Mouse (Mus musculus): ENCODE measurements around the gene Trank1. TPM values are rescaled to one million over a fixed set of nuclear protein-coding genes. Genes with fewer than 3 reads are reported as not detected.

Gene Trank1
- polyA plus RNA-seq, 1 experiment from 2014 or later = 17.8 TPM

DNA sequence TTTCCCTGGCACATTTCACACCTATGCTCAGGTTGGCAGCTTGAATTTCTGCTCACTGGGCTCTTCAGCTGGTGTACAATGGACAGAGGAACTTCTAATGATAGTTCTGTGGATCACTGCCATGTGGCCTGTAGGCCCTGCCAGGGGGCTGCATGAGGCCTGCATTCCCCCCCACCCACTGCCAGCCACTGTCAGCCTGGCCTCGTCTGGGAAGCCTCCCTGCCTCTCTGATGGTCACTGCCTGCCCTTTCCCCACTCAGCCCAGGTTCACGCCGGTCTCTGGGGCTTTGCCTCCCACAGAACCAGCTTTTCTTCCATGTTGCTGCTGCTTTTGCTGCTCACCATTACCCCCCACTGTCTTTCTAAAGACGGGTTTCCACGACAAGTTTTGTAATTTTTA, 83.7 kb downstream of the Trank1 start:
- WGBS = 73% methylated on average over 5 of the region's 5 CpGs
- no peak for ATAC-seq (ENCODE audit: low read depth)

DNA sequence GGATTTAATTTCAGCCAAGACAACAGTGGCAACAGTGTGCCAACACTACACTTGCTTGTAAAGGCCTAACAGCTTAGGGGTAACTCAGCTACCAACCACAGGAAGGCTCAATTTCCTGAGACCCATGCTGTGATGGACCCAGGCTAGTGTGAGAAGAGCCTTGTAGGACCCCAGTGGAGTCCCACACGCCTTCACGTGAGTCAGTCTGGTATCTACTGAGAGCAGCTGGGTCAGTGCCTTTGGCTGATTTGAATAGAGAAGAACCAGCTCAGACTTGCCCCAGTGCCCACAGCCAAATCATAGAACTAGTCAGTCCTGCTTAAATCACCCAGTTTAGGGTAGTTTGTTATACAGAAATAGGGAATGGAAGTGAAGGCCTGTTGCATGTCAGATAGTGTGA, 86.5 kb downstream of the Trank1 start:
- Histone ChIP-seq H3K4me3 (ENCODE audit: low read depth, low read length) (no peak overlapping the region), H3K9me3 (ENCODE audit: control insufficient read depth, low read length) (no peaks in the 10 kb centered on the region), H3K9ac (replicated peaks; ENCODE audit: low read depth, low read length) (no peak overlapping the region), H3K4me2 (ENCODE audit: low read depth, low read length) (no peak overlapping the region), H3K4me1 (ENCODE audit: control insufficient read depth, insufficient read depth, low read length) (no peaks in the 10 kb centered on the region), H3K36me3 (ENCODE audit: control insufficient read depth, insufficient read depth, low read length) (no peaks in the 10 kb centered on the region), H3K27me3 (ENCODE audit: control insufficient read depth, insufficient read depth, low read length) (no peaks in the 10 kb centered on the region), H3K27ac (ENCODE audit: low read depth, low read length) (no peak overlapping the region)
- ATAC-seq (ENCODE audit: low read depth) = no peak
- WGBS = 96% methylated on average over 2 of the region's 2 CpGs

More for the DNA sequence above, 83.7 kb downstream of the Trank1 start:
- Histone ChIP-seq H3K27me3 (ENCODE audit: control insufficient read depth, insufficient read depth, low read length) (no peaks in the 10 kb centered on the region), H3K27ac (ENCODE audit: low read depth, low read length) (no peak overlapping the region), H3K4me3 (ENCODE audit: low read depth, low read length) (no peak overlapping the region), H3K36me3 (ENCODE audit: control insufficient read depth, insufficient read depth, low read length) (no peaks in the 10 kb centered on the region), H3K4me2 (ENCODE audit: low read depth, low read length) (no peak overlapping the region), H3K4me1 (ENCODE audit: control insufficient read depth, insufficient read depth, low read length) (no peaks in the 10 kb centered on the region), H3K9me3 (ENCODE audit: control insufficient read depth, low read length) (no peaks in the 10 kb centered on the region), H3K9ac (replicated peaks; ENCODE audit: low read depth, low read length) (no peak overlapping the region)

DNA sequence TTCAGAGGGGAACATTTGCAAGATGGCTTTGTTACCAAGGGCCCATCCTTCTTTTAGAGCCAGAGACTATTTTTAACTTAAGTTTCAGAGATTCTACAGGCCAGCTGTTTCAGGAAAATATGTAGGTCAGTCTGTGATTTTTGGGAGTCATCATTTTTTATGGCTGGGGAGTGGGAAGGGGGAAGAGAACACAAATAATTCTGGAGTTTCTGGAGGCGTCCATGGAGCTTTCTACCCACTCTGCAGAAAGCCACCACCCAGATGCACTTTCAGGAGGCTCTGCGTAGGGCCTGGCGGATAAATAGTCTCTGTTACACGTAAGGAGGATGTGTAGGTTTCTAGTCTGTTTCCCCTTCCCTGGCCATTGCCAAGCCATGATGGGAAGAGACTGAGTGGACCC, 88.5 kb downstream of the Trank1 start:
- H3K27ac ChIP-seq (ENCODE audit: low read depth, low read length) = no peak overlapping the region
- no peak overlapping the region for H3K4me3 ChIP-seq (ENCODE audit: low read depth, low read length)
- no peaks in the 10 kb centered on the region for H3K9me3 ChIP-seq (ENCODE audit: control insufficient read depth, low read length)
- no peaks in the 10 kb centered on the region for H3K36me3 ChIP-seq (ENCODE audit: control insufficient read depth, insufficient read depth, low read length)
- no peak overlapping the region for H3K9ac ChIP-seq (replicated peaks; ENCODE audit: low read depth, low read length)
- H3K4me1 ChIP-seq (ENCODE audit: control insufficient read depth, insufficient read depth, low read length) = no peaks in the 10 kb centered on the region
- no peak overlapping the region for H3K4me2 ChIP-seq (ENCODE audit: low read depth, low read length)
- WGBS = 86% methylated on average over 4 of the region's 4 CpGs
- no peaks in the 10 kb centered on the region for H3K27me3 ChIP-seq (ENCODE audit: control insufficient read depth, insufficient read depth, low read length)
- no peak for ATAC-seq (ENCODE audit: low read depth)

DNA sequence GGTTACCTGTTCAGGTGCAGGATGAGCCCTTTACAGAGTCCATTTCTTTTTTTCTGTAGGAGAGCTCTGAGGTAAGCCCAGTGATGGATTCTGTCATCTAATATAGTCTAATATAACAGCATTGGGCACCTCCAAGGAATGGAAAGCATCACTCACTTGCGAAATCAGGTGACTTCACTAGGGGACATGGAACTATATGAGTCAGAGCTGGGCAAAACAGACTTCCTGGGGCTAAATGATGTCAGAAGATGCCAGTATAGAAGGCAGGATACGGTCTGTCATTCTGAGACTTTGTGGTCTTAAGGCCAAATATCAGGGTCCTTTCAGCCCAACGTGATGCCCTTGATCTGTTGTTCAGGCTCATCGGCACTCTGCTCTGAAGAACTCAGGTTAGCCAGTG, 91.6 kb downstream of the Trank1 start:
- H3K4me1 ChIP-seq (ENCODE audit: control insufficient read depth, insufficient read depth, low read length) = no peaks in the 10 kb centered on the region
- H3K4me2 ChIP-seq (ENCODE audit: low read depth, low read length) = no peak overlapping the region
- H3K9ac ChIP-seq (replicated peaks; ENCODE audit: low read depth, low read length) = no peak overlapping the region
- H3K4me3 ChIP-seq (ENCODE audit: low read depth, low read length) = no peak overlapping the region
- WGBS = 88% methylated on average over 4 of the region's 4 CpGs
- H3K9me3 ChIP-seq (ENCODE audit: control insufficient read depth, low read length) = no peaks in the 10 kb centered on the region
- H3K27me3 ChIP-seq (ENCODE audit: control insufficient read depth, insufficient read depth, low read length) = no peaks in the 10 kb centered on the region
- no peaks in the 10 kb centered on the region for H3K36me3 ChIP-seq (ENCODE audit: control insufficient read depth, insufficient read depth, low read length)
- no peak for ATAC-seq (ENCODE audit: low read depth)
- H3K27ac ChIP-seq (ENCODE audit: low read depth, low read length) = no peak overlapping the region

DNA sequence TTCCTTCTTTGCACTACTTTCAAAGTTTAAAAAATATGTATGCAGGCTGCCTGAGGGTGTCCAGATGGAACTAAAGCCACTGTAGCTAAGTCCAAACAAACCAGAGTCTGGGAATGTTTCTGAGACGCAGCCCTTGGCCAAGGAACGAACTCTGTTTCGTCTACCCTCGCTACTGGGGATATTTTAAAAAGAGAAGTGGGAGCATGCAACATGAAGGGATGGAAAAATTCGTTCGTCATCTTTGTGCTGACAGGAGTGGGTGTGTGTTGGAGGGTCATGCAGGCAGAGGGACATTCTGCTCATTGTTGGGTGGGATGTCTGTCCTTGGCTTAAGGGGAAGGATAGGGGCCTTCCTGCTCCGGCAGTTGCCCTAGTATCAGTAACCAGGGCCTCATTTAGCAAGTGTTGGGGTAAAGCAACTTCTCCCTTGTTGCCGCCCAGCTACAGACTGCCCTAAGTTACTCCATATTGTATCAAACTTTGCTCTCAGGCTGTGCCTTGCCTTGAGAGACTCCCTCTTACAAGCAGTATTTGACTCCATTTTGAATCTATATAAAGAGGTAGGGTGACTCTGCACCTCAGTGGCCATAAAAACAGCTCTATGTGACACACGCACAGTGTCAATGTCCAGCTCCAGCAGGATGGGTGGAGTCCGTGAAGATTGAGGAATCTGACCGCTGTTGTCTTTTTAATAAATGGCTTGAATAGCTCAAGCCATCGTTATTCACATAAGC, 93.0 kb downstream of the Trank1 start:
- Histone ChIP-seq H3K4me2 (ENCODE audit: low read depth, low read length) (no peak overlapping the region), H3K36me3 (ENCODE audit: control insufficient read depth, insufficient read depth, low read length) (no peaks in the 10 kb centered on the region), H3K9ac (replicated peaks; ENCODE audit: low read depth, low read length) (no peak overlapping the region), H3K27ac (ENCODE audit: low read depth, low read length) (no peak overlapping the region), H3K4me1 (ENCODE audit: control insufficient read depth, insufficient read depth, low read length) (no peaks in the 10 kb centered on the region), H3K9me3 (ENCODE audit: control insufficient read depth, low read length) (no peaks in the 10 kb centered on the region), H3K4me3 (ENCODE audit: low read depth, low read length) (no peak overlapping the region), H3K27me3 (ENCODE audit: control insufficient read depth, insufficient read depth, low read length) (no peaks in the 10 kb centered on the region)
- WGBS = 86% methylated on average over 12 of the region's 12 CpGs
- no peak for ATAC-seq (ENCODE audit: low read depth)

DNA sequence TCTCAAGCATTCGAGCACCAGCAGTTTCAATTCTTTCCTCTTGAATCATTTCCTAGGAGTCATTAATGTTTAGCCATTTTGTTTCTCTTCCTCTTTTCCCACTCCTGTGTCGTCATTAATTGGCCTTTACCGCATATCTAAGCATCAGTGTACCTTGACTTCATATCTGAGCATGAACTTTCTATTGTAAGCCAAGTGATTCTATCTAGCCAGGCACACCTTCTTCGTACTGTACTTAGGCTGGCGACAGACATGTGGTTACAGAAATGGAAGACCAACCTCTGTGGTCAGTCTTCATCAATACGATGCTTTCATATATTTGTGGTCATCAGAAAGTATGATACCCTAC, 93.5 kb downstream of the Trank1 start:
- Histone ChIP-seq H3K27ac (ENCODE audit: low read depth, low read length) (no peak overlapping the region), H3K4me2 (ENCODE audit: low read depth, low read length) (no peak overlapping the region), H3K36me3 (ENCODE audit: control insufficient read depth, insufficient read depth, low read length) (no peaks in the 10 kb centered on the region), H3K27me3 (ENCODE audit: control insufficient read depth, insufficient read depth, low read length) (no peaks in the 10 kb centered on the region), H3K4me1 (ENCODE audit: control insufficient read depth, insufficient read depth, low read length) (no peaks in the 10 kb centered on the region), H3K4me3 (ENCODE audit: low read depth, low read length) (no peak overlapping the region), H3K9me3 (ENCODE audit: control insufficient read depth, low read length) (no peaks in the 10 kb centered on the region), H3K9ac (replicated peaks; ENCODE audit: low read depth, low read length) (no peak overlapping the region)
- WGBS = 85% methylated on average over 6 of the region's 6 CpGs
- no peak for ATAC-seq (ENCODE audit: low read depth)

DNA sequence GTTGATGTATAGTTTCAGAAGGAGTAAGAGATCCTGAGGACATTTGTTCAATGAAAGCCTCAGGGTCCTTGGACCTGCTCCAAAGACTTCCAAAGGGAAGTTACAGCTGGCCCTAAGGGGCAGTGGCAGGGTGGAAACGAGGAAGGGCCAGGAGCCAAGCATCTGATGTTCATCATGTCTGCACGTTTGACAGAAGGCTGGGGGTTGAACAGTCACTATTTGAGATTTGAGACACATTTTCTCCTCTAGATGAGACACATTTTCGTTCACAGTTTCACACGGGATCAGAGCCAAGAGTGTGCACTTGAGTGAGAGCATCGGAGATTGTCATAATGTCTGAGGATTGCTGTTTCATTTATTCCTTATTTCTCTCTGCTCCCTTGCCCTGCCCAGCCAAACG, 96.5 kb downstream of the Trank1 start:
- no peak overlapping the region for H3K9ac ChIP-seq (replicated peaks; ENCODE audit: low read depth, low read length)
- H3K4me2 ChIP-seq (ENCODE audit: low read depth, low read length) = no peak overlapping the region
- no peak overlapping the region for H3K27ac ChIP-seq (ENCODE audit: low read depth, low read length)
- no peaks in the 10 kb centered on the region for H3K9me3 ChIP-seq (ENCODE audit: control insufficient read depth, low read length)
- H3K27me3 ChIP-seq (ENCODE audit: control insufficient read depth, insufficient read depth, low read length) = no peaks in the 10 kb centered on the region
- no peaks in the 10 kb centered on the region for H3K36me3 ChIP-seq (ENCODE audit: control insufficient read depth, insufficient read depth, low read length)
- H3K4me1 ChIP-seq (ENCODE audit: control insufficient read depth, insufficient read depth, low read length) = peaks cover 14% of the 10 kb centered on the region
- WGBS = 69% methylated on average over 6 of the region's 6 CpGs
- no peak for ATAC-seq (ENCODE audit: low read depth)
- H3K4me3 ChIP-seq (ENCODE audit: low read depth, low read length) = no peak overlapping the region

DNA sequence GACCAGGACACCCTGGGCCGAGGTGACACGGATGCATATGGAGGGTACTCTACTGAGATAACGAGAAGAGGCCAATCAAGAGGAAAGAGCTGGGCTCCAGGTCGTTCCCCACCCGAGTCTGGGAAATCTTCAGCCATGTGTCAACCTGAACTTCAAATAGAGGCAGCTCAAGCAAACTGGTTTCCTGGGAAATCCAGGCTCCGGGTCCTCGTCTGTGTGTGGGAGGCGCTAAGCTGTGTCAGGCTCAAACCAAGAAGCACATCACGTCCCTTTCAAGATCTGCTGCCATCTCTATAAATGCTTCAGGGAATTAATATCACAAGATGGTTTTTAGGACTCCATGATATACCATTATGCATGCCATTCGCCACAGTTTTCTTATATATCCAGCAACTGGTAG, 96.9 kb downstream of the Trank1 start:
- Histone ChIP-seq H3K27ac (ENCODE audit: low read depth, low read length) (no peak overlapping the region), H3K9ac (replicated peaks; ENCODE audit: low read depth, low read length) (no peak overlapping the region), H3K4me2 (ENCODE audit: low read depth, low read length) (no peak overlapping the region), H3K4me1 (ENCODE audit: control insufficient read depth, insufficient read depth, low read length) (peaks cover 18% of the 10 kb centered on the region), H3K36me3 (ENCODE audit: control insufficient read depth, insufficient read depth, low read length) (no peaks in the 10 kb centered on the region), H3K27me3 (ENCODE audit: control insufficient read depth, insufficient read depth, low read length) (no peaks in the 10 kb centered on the region), H3K4me3 (ENCODE audit: low read depth, low read length) (no peak overlapping the region), H3K9me3 (ENCODE audit: control insufficient read depth, low read length) (no peaks in the 10 kb centered on the region)
- 89% methylated on average over 10 of the region's 10 CpGs for WGBS
- ATAC-seq (ENCODE audit: low read depth) = no peak

DNA sequence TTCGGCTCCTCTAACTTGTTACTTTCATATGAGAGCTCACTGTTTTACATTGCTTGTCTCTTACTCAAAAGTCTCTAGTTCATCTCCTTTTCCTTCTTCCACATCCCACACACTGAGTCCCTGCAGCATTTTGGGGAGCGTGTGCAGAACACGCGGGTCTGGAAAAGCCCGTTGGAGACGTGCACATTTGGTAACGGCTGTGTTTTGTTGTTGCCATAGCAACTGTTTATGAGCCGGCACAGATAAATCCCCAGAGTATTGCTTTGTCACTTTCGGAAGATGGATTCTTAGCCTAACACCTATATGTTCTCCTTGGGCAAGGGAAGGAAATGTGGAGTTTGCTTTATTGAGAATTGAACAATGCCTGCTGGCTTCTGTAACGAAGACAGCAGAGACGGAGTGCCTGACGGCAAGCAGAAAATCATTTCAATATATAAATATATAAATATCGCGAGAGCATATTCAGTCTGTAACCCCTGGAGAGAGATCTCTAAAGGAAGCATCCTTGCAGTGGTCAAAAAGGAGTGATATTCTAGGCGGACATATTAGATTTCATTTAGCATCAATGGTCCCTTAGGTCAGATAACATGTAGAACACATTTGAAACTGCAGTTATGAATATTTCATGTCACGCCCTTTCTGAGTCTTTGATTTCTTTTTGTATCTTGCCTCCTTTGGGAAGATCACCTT, 101.1 kb downstream of the Trank1 start:
- peak; percentile 87 for ATAC-seq (ENCODE audit: low read depth)
- Histone ChIP-seq H3K4me2 (ENCODE audit: low read depth, low read length) (peak overlapping the region; percentile 31; the same call in 1 of the 2 replicates), H3K4me1 (ENCODE audit: control insufficient read depth, insufficient read depth, low read length) (peaks cover 19% of the 10 kb centered on the region), H3K9ac (replicated peaks; ENCODE audit: low read depth, low read length) (no peak overlapping the region), H3K9me3 (ENCODE audit: control insufficient read depth, low read length) (no peaks in the 10 kb centered on the region), H3K27ac (ENCODE audit: low read depth, low read length) (peak overlapping the region; percentile 78), H3K4me3 (ENCODE audit: low read depth, low read length) (no peak overlapping the region; the same call in 1 of the 2 replicates), H3K36me3 (ENCODE audit: control insufficient read depth, insufficient read depth, low read length) (no peaks in the 10 kb centered on the region), H3K27me3 (ENCODE audit: control insufficient read depth, insufficient read depth, low read length) (no peaks in the 10 kb centered on the region)
- WGBS = 36% methylated on average over 16 of the region's 16 CpGs

Measured in neural tube, embryonic 14.5 days (tissue).